Mouse (Mus musculus) kidney, adult 2 months (tissue): ENCODE measurements around the gene Kctd19. TPM values are rescaled to one million over a fixed set of nuclear protein-coding genes. Genes with fewer than 3 reads are reported as not detected.

Experiments used
- DNase-seq: peaks from one replicate; pipeline ENCODE4 v3.0.0; 2021
- H3K27ac ChIP-seq: fragments of 200-500 bp; 2 replicates; pipeline ENCODE4 v1.5.1; 2012; ENCODE audit warnings: low read depth, low read length, control low read depth, inconsistent platforms; ENCODE audit not compliant: insufficient read depth
- H3K27me3 ChIP-seq: fragments of 200-500 bp; replicated peaks from 2 replicates; pipeline ENCODE4 v1.6.1; 2012; ENCODE audit warnings: mild to moderate bottlenecking, moderate library complexity, low read length, inconsistent platforms; ENCODE audit not compliant: control insufficient read depth, insufficient read depth
- H3K36me3 ChIP-seq: fragments of 200-500 bp; 2 replicates; pipeline ENCODE4 v1.6.1; 2012; ENCODE audit warnings: mild to moderate bottlenecking, moderate library complexity, low read length, inconsistent platforms; ENCODE audit not compliant: control insufficient read depth, insufficient read depth
- H3K4me1 ChIP-seq: fragments of 200-500 bp; 2 replicates; pipeline ENCODE4 v1.6.1; 2011; ENCODE audit warnings: low read length; ENCODE audit not compliant: control insufficient read depth, insufficient read depth
- H3K4me3 ChIP-seq: fragments of 200-500 bp; 2 replicates; pipeline ENCODE4 v1.5.1; 2011; ENCODE audit warnings: mild to moderate bottlenecking, low read depth, low read length, control low read depth; ENCODE audit not compliant: insufficient read depth
- CTCF ChIP-seq: fragments of 200-500 bp; conservative IDR thresholded peaks from 2 replicates; pipeline ENCODE4 v1.5.1; 2011; ENCODE audit warnings: low read depth, mild to moderate bottlenecking, control low read depth, low read length, moderate library complexity, mixed read lengths; ENCODE audit not compliant: insufficient read depth, insufficient read length
- POLR2A ChIP-seq: fragments of 200-500 bp; IDR thresholded peaks from one replicate; pipeline ENCODE4 v1.6.1; 2011; ENCODE audit warnings: low read depth, low read length, control low read depth
- WGBS: fragments of 180-500 bp; shearing (Covaris S2); methylation state at CpG from one replicate; pipeline ENCODE4 v1.1.7; 2018; 5-methylcytosine and 5-hydroxymethylcytosine counted together
- polyA plus RNA-seq: library from polyadenylated mRNA; depleted of rRNA; stranded (reverse); fragments of >200 nt; gene quantifications from 2 replicates; pipeline ENCODE4 v1.2.3, GENCODE M21; 2012; rRNA removed

The Kctd19 gene
- polyA plus RNA-seq, result 0.08 and 0.17 TPM in 2 replicates

DNA sequence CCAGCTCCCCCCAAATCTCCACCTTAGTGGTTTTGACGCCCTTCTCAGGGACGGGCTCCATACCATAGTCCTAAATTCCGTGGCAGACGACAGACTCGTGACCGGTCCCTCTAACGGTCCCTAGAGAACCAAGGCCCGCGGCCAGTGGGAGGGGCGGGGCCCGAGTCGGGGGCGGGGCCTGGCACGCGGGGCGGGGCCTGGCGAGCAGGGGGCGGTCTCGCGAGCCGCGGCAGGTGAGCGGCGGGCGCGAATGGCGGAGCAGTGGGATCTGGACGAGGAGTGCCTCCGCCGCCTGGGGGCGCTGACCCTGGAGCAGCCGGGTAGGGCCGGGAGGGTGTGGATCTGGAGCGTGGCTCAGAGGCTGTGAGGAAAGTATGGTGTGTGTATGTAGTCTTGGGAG lies at the start of gene Kctd19, which contains the start of gene Lrrc36:
Gene Kctd19, minus strand, starts transcription at position 112 of the 400 bp plus-strand sequence.
Gene Lrrc36, plus strand, starts transcription at position 181 of the 400 bp plus-strand sequence.
- Histone ChIP-seq H3K4me1 (peaks cover 3% of the 10 kb centered on the region; the same call in 1 of the 2 replicates), H3K27me3 (peaks cover 3% of the 10 kb centered on the region; the same call in 1 of the 2 replicates), H3K36me3 (no peaks in the 10 kb centered on the region), H3K27ac (no peak within 1 kb of the TSS), H3K4me3 (no peak within 1 kb of the TSS)
- DNase-seq, result peak; percentile 44
- TF ChIP-seq POLR2A (no peak), CTCF (peak; percentile 21; the same call in 1 of the 2 replicates)
- WGBS, result 2% methylated on average over 31 of the region's 34 CpGs

DNA sequence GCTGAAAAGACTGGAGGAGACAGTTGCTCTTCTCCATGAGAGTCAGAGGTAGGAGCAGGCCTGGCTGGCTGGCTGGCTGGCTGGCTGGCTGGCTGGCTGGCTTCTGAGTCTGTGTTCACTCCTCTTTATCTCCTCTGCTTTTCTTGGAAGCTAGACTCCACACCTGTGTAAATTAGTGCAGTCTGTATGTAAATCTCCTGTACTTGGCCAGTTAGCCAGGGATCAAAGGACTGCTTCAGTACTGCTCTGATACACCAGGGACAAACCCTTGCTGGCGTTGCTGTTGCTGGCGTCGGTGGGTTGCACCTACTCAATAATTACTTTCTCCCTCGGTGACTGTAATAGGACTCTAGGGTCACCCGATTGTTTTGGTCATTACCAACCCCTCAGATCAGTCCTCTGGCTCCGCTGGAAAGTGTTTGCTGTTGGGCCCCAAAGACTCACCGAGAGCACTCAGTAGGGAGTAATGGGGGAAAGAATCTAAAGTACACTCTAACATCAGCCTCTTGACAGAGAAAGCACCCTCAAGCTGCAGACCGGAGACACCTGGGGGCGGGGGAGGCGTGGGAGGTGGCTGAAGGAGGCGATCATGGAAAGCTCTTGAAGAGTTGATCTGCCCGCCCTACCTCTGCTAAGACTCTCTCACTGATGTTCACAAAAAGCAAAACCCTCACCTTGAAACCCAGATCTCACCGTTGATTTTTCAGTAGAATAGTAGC lies 47.9 kb upstream of the Kctd19 start:
- no peak overlapping the region for H3K4me3 ChIP-seq
- H3K36me3 ChIP-seq, result no peaks in the 10 kb centered on the region
- no peak for DNase-seq
- WGBS, result 52% methylated on average over 13 of the region's 13 CpGs
- TF ChIP-seq POLR2A (no peak), CTCF (no peak)
- H3K27me3 ChIP-seq, result no peaks in the 10 kb centered on the region
- H3K27ac ChIP-seq, result no peak overlapping the region
- no peaks in the 10 kb centered on the region for H3K4me1 ChIP-seq

DNA sequence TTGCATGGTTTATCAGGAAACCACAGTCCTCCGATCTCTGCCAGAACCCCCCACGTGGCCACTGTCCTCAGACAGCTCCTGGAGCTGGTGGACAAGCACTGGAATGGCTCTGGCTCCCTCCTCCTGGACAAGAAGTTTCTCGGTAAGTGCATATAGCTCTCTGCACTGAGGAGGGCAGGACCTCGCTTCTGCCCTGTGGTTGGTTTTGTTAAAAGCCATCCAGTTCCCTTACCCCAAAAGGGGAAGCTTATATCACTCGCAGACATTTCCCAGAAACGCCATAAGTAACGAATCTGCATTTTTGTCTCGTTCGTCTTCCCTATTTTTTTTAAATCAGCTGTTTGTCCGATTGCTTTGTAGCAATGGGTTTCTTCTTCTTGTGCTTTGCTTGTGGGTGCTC lies 41.9 kb upstream of the Kctd19 start:
- no peaks in the 10 kb centered on the region for H3K4me1 ChIP-seq
- TF ChIP-seq CTCF (no peak), POLR2A (no peak)
- no peaks in the 10 kb centered on the region for H3K27me3 ChIP-seq
- H3K4me3 ChIP-seq, result no peak overlapping the region
- no peak overlapping the region for H3K27ac ChIP-seq
- H3K36me3 ChIP-seq, result no peaks in the 10 kb centered on the region
- WGBS, result 62% methylated on average over 10 of the region's 10 CpGs
- no peak for DNase-seq

DNA sequence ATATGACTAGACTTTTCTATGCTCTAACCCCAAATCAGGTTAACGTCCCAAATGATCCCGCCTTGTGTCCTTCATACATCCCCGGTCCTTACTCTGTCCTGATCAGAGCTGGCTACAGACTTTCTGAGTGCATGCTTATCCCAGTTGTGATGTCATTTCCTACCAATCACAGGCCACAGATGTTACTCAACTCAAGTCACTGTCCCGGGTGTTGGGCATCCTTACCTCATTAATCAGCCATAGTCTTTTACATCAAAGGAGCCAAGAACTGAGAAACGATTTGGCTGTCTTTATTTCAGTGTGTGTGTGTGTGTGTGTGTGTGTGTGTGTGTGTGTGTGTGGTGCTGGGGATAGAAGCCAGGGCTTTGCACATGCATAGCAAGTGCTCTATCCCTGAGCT lies 40.8 kb upstream of the Kctd19 start:
- no peak overlapping the region for H3K27ac ChIP-seq
- WGBS, result 57% methylated on average over 5 of the region's 5 CpGs
- TF ChIP-seq POLR2A (no peak), CTCF (no peak)
- no peaks in the 10 kb centered on the region for H3K4me1 ChIP-seq
- DNase-seq, result no peak
- no peak overlapping the region for H3K4me3 ChIP-seq
- H3K36me3 ChIP-seq, result no peaks in the 10 kb centered on the region
- H3K27me3 ChIP-seq, result no peaks in the 10 kb centered on the region

DNA sequence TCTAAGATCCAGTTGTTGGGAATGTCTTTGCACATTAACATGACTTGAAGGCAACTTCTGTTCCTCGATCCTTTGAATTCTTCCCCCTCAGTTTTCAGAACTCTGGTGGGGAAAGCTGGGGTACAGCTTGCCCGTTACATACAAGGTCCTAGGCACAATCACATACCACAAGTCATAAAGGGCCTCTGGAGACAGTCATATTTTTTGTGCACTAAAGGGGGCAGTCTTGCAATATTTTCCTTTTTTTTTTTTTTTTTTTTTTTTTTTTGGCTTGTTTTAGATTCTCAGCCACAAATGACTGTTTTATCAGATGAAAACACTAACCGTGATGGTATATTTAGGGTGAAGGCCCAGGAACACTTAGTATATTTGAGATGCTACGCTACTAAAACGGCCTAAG lies 40.0 kb upstream of the Kctd19 start:
- H3K27ac ChIP-seq, result no peak overlapping the region
- H3K27me3 ChIP-seq, result no peaks in the 10 kb centered on the region
- no peaks in the 10 kb centered on the region for H3K36me3 ChIP-seq
- TF ChIP-seq CTCF, result no peak
- no peak for TF ChIP-seq POLR2A
- no peaks in the 10 kb centered on the region for H3K4me1 ChIP-seq
- no peak overlapping the region for H3K4me3 ChIP-seq
- WGBS, result 53% methylated on average over 5 of the region's 5 CpGs
- no peak for DNase-seq

DNA sequence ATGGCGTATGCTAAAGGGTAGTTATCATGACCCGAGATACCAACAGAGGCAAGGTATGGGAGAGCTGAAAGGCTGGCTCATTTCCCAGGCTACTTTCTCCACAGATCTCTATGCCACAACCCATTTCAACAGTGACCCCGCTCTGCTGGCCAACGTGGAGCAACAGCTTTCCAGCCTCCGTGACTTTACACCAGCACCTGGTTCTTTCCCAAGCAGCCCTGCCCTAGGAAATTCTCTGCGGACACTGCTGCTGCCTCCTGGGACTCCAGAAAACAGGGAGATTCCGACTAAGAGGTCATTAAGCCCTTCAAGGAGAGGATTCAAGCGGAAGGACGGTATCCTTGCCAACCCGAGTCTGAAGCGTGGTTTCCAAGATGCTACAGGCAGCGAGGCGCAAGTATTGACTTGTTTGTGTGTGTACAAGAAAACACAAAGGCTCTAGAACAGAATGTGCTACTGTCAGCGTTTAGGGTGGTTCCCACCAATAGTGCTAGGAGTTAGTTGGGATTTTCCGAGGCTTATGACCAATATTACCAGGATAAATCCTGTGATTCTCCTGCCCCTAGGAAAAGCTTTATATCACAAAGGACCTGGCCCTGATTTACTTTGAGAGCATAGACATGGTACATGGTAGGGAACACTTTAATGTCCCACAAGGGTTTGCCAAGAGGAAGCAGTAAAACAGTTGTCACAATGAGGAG lies 38.8 kb upstream of the Kctd19 start:
- no peak for DNase-seq
- no peaks in the 10 kb centered on the region for H3K4me1 ChIP-seq
- TF ChIP-seq POLR2A (no peak), CTCF (no peak)
- H3K36me3 ChIP-seq, result no peaks in the 10 kb centered on the region
- WGBS, result 66% methylated on average over 15 of the region's 15 CpGs
- no peak overlapping the region for H3K27ac ChIP-seq
- H3K4me3 ChIP-seq, result no peak overlapping the region
- H3K27me3 ChIP-seq, result no peaks in the 10 kb centered on the region

DNA sequence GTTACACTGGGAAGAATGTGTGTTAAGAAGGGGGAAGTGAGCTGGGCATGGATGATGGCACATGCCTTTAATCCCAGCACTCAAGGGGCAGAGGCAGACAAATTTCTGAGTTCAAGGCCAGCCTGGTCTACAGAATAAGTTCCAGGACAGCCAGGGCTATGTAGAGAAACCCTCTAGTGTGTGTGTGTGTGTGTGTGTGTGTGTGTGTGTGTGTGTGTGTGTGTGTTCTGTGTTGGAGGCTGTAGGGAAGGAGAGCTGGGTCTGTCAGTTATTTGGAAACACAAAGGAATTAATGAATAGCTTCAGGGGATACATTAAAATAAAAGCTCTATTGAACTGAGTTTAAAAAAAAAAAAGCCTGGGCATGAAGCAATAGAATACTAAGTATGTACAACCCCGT lies 37.7 kb upstream of the Kctd19 start:
- no peak for TF ChIP-seq CTCF
- TF ChIP-seq POLR2A, result no peak
- no peaks in the 10 kb centered on the region for H3K27me3 ChIP-seq

More for the DNA sequence above, 37.7 kb upstream of the Kctd19 start:
- no peaks in the 10 kb centered on the region for H3K36me3 ChIP-seq
- WGBS, result 79% methylated on average over 1 of the region's 1 CpGs
- no peak for DNase-seq
- H3K27ac ChIP-seq, result no peak overlapping the region
- no peak overlapping the region for H3K4me3 ChIP-seq
- H3K4me1 ChIP-seq, result no peaks in the 10 kb centered on the region
